Mouse (Mus musculus) midbrain, embryonic 14.5 days (tissue): ENCODE data around the gene Gm47841. TPM values are rescaled to one million over a fixed set of nuclear protein-coding genes. Genes with fewer than 3 reads are reported as not detected.

Experiments used
- ATAC-seq: fragments of 200-750 bp; cut with Nextera tagmentation; 2 replicates; pipeline ENCODE4 v1.8.0; 2017; ENCODE audit warnings: moderate number of reproducible peaks, moderate library complexity; ENCODE audit not compliant: low FRiP score, low TSS enrichment
- DNase-seq: peaks from one replicate; pipeline ENCODE4 v3.0.0-alpha.2; 2015
- H3K27ac ChIP-seq: fragments of 300-500 bp; sonication (generic); replicated peaks from 2 replicates; pipeline ENCODE4 v1.5.1; 2014; ENCODE audit warnings: mild to moderate bottlenecking, low read depth, low read length, moderate library complexity
- H3K27me3 ChIP-seq: fragments of 300-500 bp; sonication (generic); 2 replicates; pipeline ENCODE4 v1.6.1; 2014; ENCODE audit warnings: low read length, control low read depth, mixed read lengths; ENCODE audit not compliant: control insufficient read depth, insufficient read depth
- H3K36me3 ChIP-seq: fragments of 300-500 bp; sonication (generic); 2 replicates; pipeline ENCODE4 v1.6.1; 2014; ENCODE audit warnings: low read length, control low read depth; ENCODE audit not compliant: control insufficient read depth, insufficient read depth
- H3K4me1 ChIP-seq: fragments of 300-500 bp; sonication (generic); 2 replicates; pipeline ENCODE4 v1.6.1; 2014; ENCODE audit warnings: mild to moderate bottlenecking, antibody characterized with exemption, low read length, control low read depth; ENCODE audit not compliant: control insufficient read depth, insufficient read depth
- H3K4me2 ChIP-seq: fragments of 300-500 bp; sonication (generic); 2 replicates; pipeline ENCODE4 v1.6.1; 2014; ENCODE audit warnings: mild to moderate bottlenecking, low read length, moderate library complexity
- H3K4me3 ChIP-seq: fragments of 300-500 bp; sonication (generic); replicated peaks from 2 replicates; pipeline ENCODE4 v1.5.1; 2014; ENCODE audit warnings: low read depth, low read length
- H3K9ac ChIP-seq: fragments of 300-500 bp; sonication (generic); replicated peaks from 2 replicates; pipeline ENCODE4 v1.6.1; 2014; ENCODE audit warnings: mild to moderate bottlenecking, low read length, moderate library complexity
- H3K9me3 ChIP-seq: fragments of 300-500 bp; sonication (generic); 2 replicates; pipeline ENCODE4 v1.6.1; 2016; ENCODE audit warnings: low read length, control low read depth, mixed read lengths; ENCODE audit not compliant: control insufficient read depth
- WGBS: fragments of 180-500 bp; shearing (Covaris S2); extraction: QIAGEN DNeasy Blood & Tissue Kit; methylation state at CpG from one replicate; pipeline ENCODE4 v1.1.7; 2014; 5-methylcytosine and 5-hydroxymethylcytosine counted together
- polyA plus RNA-seq: library from polyadenylated mRNA; unstranded; fragments of >200 nt; fragmentation: Nextera tagmentation; extraction: Ambion mirVana; gene quantifications from 2 replicates; pipeline ENCODE4 v1.2.1, GENCODE M21; 2014

Gm47841 gene
- polyA plus RNA-seq, 1 experiment from 2014 or later: not detected

- Histone ChIP-seq H3K27me3 (no peaks in the 10 kb centered on the region), H3K27ac (no peak overlapping the region), H3K36me3 (no peaks in the 10 kb centered on the region), H3K9me3 (no peaks in the 10 kb centered on the region), H3K4me3 (no peak overlapping the region), H3K9ac (no peak overlapping the region), H3K4me1 (peaks cover 6% of the 10 kb centered on the region; the same call in 1 of the 2 replicates), H3K4me2 (no peak overlapping the region)
- ATAC-seq: no peak
- DNase-seq: no peak
- WGBS: 76% methylated on average over 3 of the region's 3 CpGs
These were observed 39.8 kb upstream of the Gm47841 start for GRCm38 (mm10) chr15:101086956-101087355.

DNA sequence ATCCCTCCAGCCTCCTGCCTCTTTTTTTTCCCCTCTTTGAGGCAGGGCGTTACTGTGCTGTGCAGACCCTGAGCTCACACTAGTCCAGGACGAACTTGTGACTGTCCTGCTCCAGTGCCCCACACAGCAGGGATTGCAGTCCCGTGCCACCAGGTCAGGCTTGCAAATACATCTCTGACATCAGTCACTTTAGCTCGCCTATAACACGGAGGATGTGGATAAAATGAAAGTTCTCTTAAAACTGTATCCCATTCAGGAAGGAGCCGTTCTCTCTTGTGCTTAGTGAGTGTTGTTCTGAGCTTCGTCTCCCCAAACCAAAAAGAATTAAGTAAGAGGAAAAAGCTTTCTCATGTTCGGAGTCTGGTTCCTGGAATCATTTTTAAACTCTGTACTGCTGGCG is 39.3 kb upstream of the Gm47841 start:
- no peaks in the 10 kb centered on the region for H3K36me3 ChIP-seq
- no peak overlapping the region for H3K4me2 ChIP-seq
- no peak overlapping the region for H3K4me3 ChIP-seq
- WGBS: 71% methylated on average over 9 of the region's 9 CpGs
- H3K9ac ChIP-seq: no peak overlapping the region
- no peaks in the 10 kb centered on the region for H3K27me3 ChIP-seq
- H3K27ac ChIP-seq: no peak overlapping the region
- ATAC-seq (no peak), DNase-seq (no peak)
- H3K9me3 ChIP-seq: no peaks in the 10 kb centered on the region
- peaks cover 6% of the 10 kb centered on the region; the same call in 1 of the 2 replicates for H3K4me1 ChIP-seq

DNA sequence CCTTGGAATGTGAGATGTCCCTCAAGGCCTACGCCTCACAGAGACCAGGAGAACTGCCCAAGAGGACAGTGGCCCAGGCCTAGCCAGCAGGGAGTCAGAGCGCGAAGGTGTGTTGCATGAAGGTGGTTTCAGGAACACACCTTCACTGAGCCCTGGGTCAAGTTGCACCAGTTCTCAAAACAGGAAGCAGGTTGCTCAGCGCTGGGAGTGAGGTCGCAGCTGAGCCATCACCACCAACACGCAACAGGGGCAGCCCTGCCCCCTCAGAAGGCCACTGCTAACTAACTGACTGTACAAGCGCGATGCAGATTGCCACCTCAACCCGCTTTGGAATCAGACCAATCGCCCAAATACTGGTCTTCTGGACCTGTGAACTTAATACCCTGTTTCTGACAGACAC is 37.3 kb upstream of the Gm47841 start:
- Histone ChIP-seq H3K27me3 (no peaks in the 10 kb centered on the region), H3K9me3 (no peaks in the 10 kb centered on the region), H3K4me2 (no peak overlapping the region), H3K36me3 (no peaks in the 10 kb centered on the region), H3K27ac (no peak overlapping the region), H3K4me3 (no peak overlapping the region), H3K9ac (no peak overlapping the region), H3K4me1 (peaks cover 6% of the 10 kb centered on the region; the same call in 1 of the 2 replicates)
- no peak for DNase-seq
- no peak for ATAC-seq
- WGBS: 90% methylated on average over 10 of the region's 10 CpGs

- 65% methylated on average over 4 of the region's 4 CpGs for WGBS
- H3K27me3 ChIP-seq: no peaks in the 10 kb centered on the region
- no peak overlapping the region for H3K4me3 ChIP-seq
- H3K9me3 ChIP-seq: no peaks in the 10 kb centered on the region
- H3K4me2 ChIP-seq: no peak overlapping the region
- no peak overlapping the region for H3K9ac ChIP-seq
- DNase-seq (no peak), ATAC-seq (no peak)
- no peak overlapping the region for H3K27ac ChIP-seq
- H3K36me3 ChIP-seq: no peaks in the 10 kb centered on the region
- peaks cover 4% of the 10 kb centered on the region; the same call in 1 of the 2 replicates for H3K4me1 ChIP-seq
These were observed 35.0 kb upstream of the Gm47841 start for GRCm38 (mm10) chr15:101082236-101082635.

DNA sequence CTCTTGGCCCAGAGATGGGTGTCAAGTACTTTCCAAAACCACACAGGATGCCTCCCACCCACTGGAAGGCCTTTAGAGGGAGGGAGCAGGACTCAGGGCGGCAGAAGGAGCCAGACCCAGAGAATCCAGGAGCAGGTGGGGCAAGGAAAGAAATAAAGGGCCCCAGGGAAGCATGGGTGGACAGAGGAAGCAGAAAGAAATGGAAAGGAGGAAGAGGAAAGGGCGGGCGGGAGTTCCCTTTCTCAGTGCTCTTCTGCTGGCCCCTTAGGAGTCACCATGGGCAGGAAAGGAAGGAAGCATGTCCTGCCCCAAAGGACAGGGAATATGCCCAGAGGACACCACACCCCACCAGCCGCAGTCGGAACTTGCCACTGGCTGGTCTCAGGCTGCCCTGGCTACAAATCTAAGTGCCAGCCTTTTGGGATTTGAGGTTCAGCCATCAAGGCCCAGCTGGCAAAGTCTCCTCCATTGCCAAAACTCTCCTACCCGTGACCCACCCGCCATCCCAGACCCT is 33.9 kb upstream of the Gm47841 start:
- Histone ChIP-seq H3K36me3 (no peaks in the 10 kb centered on the region), H3K4me3 (no peak overlapping the region), H3K4me1 (peaks cover 14% of the 10 kb centered on the region), H3K4me2 (no peak overlapping the region), H3K27me3 (no peaks in the 10 kb centered on the region), H3K9me3 (no peaks in the 10 kb centered on the region), H3K27ac (no peak overlapping the region), H3K9ac (no peak overlapping the region)
- no peak for DNase-seq
- WGBS: 83% methylated on average over 7 of the region's 7 CpGs
- no peak for ATAC-seq

DNA sequence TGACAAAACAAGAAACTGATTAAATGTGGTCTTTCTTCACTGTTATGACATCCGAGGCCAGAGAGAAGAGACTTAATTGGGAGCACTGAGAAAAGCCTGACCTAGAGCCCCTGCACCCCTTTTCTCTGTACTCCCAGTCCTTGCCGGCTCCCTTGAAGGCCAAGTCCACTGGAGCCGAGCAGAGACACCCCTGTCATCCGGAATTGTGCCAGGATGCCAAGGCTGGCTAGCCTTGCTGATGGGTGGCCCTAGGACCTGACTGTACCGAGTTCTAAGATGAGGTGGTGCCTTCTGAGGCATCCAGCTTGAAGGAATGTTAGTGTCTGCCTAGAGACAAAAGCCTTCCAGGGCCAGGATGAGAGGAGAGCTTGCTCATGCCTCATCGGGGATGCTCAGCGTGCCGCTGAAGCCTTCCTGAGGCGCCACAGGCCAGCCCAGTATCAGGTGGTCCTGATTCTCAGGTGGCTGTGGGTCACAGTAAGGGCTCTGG is 32.9 kb upstream of the Gm47841 start:
- ATAC-seq (no peak), DNase-seq (no peak)
- no peaks in the 10 kb centered on the region for H3K9me3 ChIP-seq
- H3K27me3 ChIP-seq: no peaks in the 10 kb centered on the region
- WGBS: 78% methylated on average over 9 of the region's 9 CpGs
- H3K4me3 ChIP-seq: no peak overlapping the region
- no peaks in the 10 kb centered on the region for H3K36me3 ChIP-seq
- peaks cover 23% of the 10 kb centered on the region for H3K4me1 ChIP-seq
- H3K27ac ChIP-seq: no peak overlapping the region
- no peak overlapping the region for H3K9ac ChIP-seq
- H3K4me2 ChIP-seq: no peak overlapping the region

- peak; percentile 46 for ATAC-seq
- Histone ChIP-seq H3K27me3 (no peaks in the 10 kb centered on the region), H3K4me1 (peaks cover 23% of the 10 kb centered on the region), H3K9ac (peak overlapping the region; percentile 76), H3K9me3 (no peaks in the 10 kb centered on the region), H3K27ac (peak overlapping the region; percentile 73; the same call in 1 of the 2 replicates), H3K4me3 (peak overlapping the region; percentile 58), H3K36me3 (no peaks in the 10 kb centered on the region), H3K4me2 (peak overlapping the region; percentile 89)
- peak; percentile 65 for DNase-seq
- 2% methylated on average over 30 of the region's 30 CpGs for WGBS
These were observed 31.5 kb upstream of the Gm47841 start for GRCm38 (mm10) chr15:101078731-101079156.

DNA sequence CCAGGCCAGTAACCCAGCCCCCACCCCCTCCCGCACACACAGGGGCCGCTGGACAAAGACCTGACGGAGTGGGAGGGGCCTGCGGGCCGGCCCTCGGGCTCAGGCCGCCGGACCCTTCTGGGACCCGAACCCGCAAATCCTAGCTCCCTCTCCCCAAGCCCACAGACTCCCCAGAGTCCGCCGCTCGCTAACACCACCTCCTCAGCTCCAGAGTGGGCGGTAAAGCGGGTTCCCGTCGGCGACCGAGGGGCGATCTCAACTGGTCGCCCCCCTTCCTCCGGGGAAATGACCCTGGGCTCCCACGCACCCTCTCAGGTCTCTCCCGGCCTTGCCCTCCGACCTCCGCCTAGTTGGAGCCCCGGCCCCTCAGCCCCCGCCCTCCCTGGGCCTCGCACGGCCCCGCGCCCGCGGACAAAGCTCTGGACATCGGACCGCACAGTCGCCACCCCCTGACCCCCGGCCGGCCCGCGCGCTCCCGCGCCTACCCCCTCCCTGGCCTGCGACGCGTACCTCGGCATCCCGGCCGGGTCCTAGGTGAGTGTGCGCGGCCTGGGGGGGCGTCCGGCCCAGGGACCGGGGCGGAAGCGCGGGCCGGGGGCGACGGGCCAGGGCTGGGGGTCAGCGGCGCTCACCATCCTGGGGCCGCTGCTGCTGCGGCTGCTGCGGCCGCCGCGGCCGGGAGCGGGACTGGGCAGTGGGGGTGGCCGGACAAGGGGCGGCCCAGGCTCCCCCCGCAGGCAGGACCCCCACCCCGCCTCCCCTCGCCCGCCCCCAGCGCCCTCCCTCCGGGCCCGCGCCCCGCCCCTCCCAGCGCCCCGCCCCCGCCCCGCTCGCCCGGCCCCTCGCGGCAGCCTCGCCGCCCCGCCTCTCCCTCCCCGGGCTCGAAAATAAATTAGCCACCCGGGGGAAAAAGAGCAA is 30.9 kb upstream of the Gm47841 start, which contains the start of gene Fignl2:
Gene Fignl2, minus strand, starts transcription at position 755 of the 918 bp plus-strand sequence.
- H3K27me3 ChIP-seq: no peaks in the 10 kb centered on the region
- H3K4me1 ChIP-seq: peaks cover 23% of the 10 kb centered on the region
- H3K9me3 ChIP-seq: no peaks in the 10 kb centered on the region
- WGBS: under 1% methylated on average over 75 of the region's 96 CpGs
- peak; percentile 41 for ATAC-seq
- H3K9ac ChIP-seq: peak within 1 kb of the TSS; percentile 76
- H3K27ac ChIP-seq: peak within 1 kb of the TSS; percentile 73
- H3K4me3 ChIP-seq: peak within 1 kb of the TSS; percentile 58
- no peaks in the 10 kb centered on the region for H3K36me3 ChIP-seq
- DNase-seq: peak; percentile 47
- peak within 1 kb of the TSS; percentile 89 for H3K4me2 ChIP-seq
